Mouse (Mus musculus) small intestine, adult 2 months (tissue): ENCODE results near the gene 2310011J03Rik.

Experiments
- CTCF ChIP-seq: fragments of 200-500 bp; IDR thresholded peaks from 2 replicates; pipeline ENCODE4 v1.5.1; 2012; ENCODE audit warnings: low read depth, mild to moderate bottlenecking, control low read depth, inconsistent platforms, low read length, moderate library complexity, mixed read lengths; ENCODE audit not compliant: insufficient replicate concordance, insufficient read length; ENCODE audit errors: extremely low read depth
- POLR2A ChIP-seq: fragments of 200-500 bp; IDR thresholded peaks from 2 replicates; pipeline ENCODE4 v1.6.1; 2012; ENCODE audit warnings: low read depth, mild to moderate bottlenecking, control low read depth, inconsistent platforms, low read length, moderate library complexity

GRCm38 (mm10) chr10:80304862-80305261 is 15.5 kb downstream of the 2310011J03Rik start:
- TF ChIP-seq POLR2A = no peak
- TF ChIP-seq CTCF = no peak
